Mouse (Mus musculus) stomach, postnatal 0 days (tissue): Measurements from ENCODE around the gene Calcb. TPM values are rescaled to one million over a fixed set of nuclear protein-coding genes. Genes with fewer than 3 reads are reported as not detected.

ENCODE experiments used
- ATAC-seq: fragments of 200-750 bp; cut with Nextera tagmentation; 2 replicates; pipeline ENCODE4 v1.8.0; 2017; ENCODE audit not compliant: low FRiP score, low TSS enrichment
- DNase-seq: peaks from one replicate; pipeline ENCODE4 v3.0.0-alpha.2; 2016; ENCODE audit warnings: low spot score
- H3K27ac ChIP-seq: fragments of 300-500 bp; sonication (generic); replicated peaks from 2 replicates; pipeline ENCODE4 v1.5.1; 2014; ENCODE audit warnings: mild to moderate bottlenecking, control low read depth
- H3K27me3 ChIP-seq: fragments of 300-500 bp; sonication (generic); 2 replicates; pipeline ENCODE4 v1.6.1; 2014; ENCODE audit warnings: low read length; ENCODE audit not compliant: control insufficient read depth, insufficient read depth
- H3K36me3 ChIP-seq: fragments of 300-500 bp; sonication (generic); 2 replicates; pipeline ENCODE4 v1.6.1; 2014; ENCODE audit warnings: low read length, mixed read lengths; ENCODE audit not compliant: control insufficient read depth, insufficient read depth
- H3K4me1 ChIP-seq: fragments of 300-500 bp; sonication (generic); replicated peaks from 2 replicates; pipeline ENCODE4 v1.6.1; 2014; ENCODE audit warnings: antibody characterized with exemption; ENCODE audit not compliant: control insufficient read depth, insufficient read depth
- H3K4me2 ChIP-seq: fragments of 300-500 bp; sonication (generic); replicated peaks from 2 replicates; pipeline ENCODE4 v1.6.1; 2014; ENCODE audit warnings: low read depth, mild to moderate bottlenecking, control low read depth, moderate library complexity
- H3K4me3 ChIP-seq: fragments of 300-500 bp; sonication (generic); 2 replicates; pipeline ENCODE4 v1.5.1; 2014; ENCODE audit warnings: low read depth, low read length, control low read depth
- H3K9ac ChIP-seq: fragments of 300-500 bp; sonication (generic); 2 replicates; pipeline ENCODE4 v1.6.1; 2014; ENCODE audit warnings: mild to moderate bottlenecking, low read length, control low read depth, mixed read lengths
- H3K9me3 ChIP-seq: fragments of 300-500 bp; sonication (generic); 2 replicates; pipeline ENCODE4 v1.6.1; 2016; ENCODE audit warnings: low read length; ENCODE audit not compliant: control insufficient read depth
- CTCF ChIP-seq: IDR thresholded peaks from 2 replicates; pipeline ENCODE4 v1.5.1; 2016; ENCODE audit warnings: antibody characterized with exemption, low read depth, mild to moderate bottlenecking, moderate library complexity
- EP300 ChIP-seq: optimal IDR thresholded peaks from 2 replicates; pipeline ENCODE3; 2016; ENCODE audit warnings: antibody characterized with exemption
- whole genome bisulfite sequencing: fragments of 180-500 bp; shearing (Covaris S2); extraction: QIAGEN DNeasy Blood & Tissue Kit; methylation state at CpG from one replicate; pipeline ENCODE4 v1.1.7; 2014; 5-methylcytosine and 5-hydroxymethylcytosine counted together
- polyA plus RNA-seq: library from polyadenylated mRNA; unstranded; fragments of >200 nt; fragmentation: Nextera tagmentation; extraction: Ambion mirVana; gene quantifications from 2 replicates; pipeline ENCODE4 v1.2.1, GENCODE M21; 2015

The Calcb gene
- polyA plus RNA-seq, 1 experiment from 2014 or later, result 3.7 TPM

- H3K9ac ChIP-seq, result no peak overlapping the region
- no peaks in the 10 kb centered on the region for H3K4me1 ChIP-seq
- no peaks in the 10 kb centered on the region for H3K9me3 ChIP-seq
- no peaks in the 10 kb centered on the region for H3K36me3 ChIP-seq
- no peak for TF ChIP-seq EP300
- no peak for TF ChIP-seq CTCF
- ATAC-seq (no peak), DNase-seq (no peak)
- 90% methylated on average over 3 of the region's 3 CpGs for WGBS
- H3K4me3 ChIP-seq, result no peak overlapping the region
- H3K27me3 ChIP-seq, result no peaks in the 10 kb centered on the region
- H3K27ac ChIP-seq, result no peak overlapping the region
- no peak overlapping the region for H3K4me2 ChIP-seq
Measured at GRCm38 (mm10) chr7:114770586-114770985, 52.1 kb downstream of the Calcb start.

GRCm38 (mm10) chr7:114771801-114772200 is 53.4 kb downstream of the Calcb start:
- no peak overlapping the region for H3K27ac ChIP-seq
- H3K4me2 ChIP-seq, result no peak overlapping the region
- H3K9ac ChIP-seq, result no peak overlapping the region
- H3K9me3 ChIP-seq, result no peaks in the 10 kb centered on the region
- no peak for TF ChIP-seq CTCF
- TF ChIP-seq EP300, result no peak
- DNase-seq (no peak), ATAC-seq (no peak)
- no peaks in the 10 kb centered on the region for H3K4me1 ChIP-seq
- H3K36me3 ChIP-seq, result no peaks in the 10 kb centered on the region
- no peak overlapping the region for H3K4me3 ChIP-seq
- WGBS, result 65% methylated on average over 7 of the region's 7 CpGs
- H3K27me3 ChIP-seq, result no peaks in the 10 kb centered on the region

Other genes with a start within 250 kb of the Calcb start
- gene Cyp2r1, start 155.7 kb upstream of the Calcb start, polyA plus RNA-seq, result 3.3 and 3.4 TPM in 2 replicates
- 1.1 and 1.2 TPM in 2 replicates for gene Calca, start 82.3 kb upstream of the Calcb start, polyA plus RNA-seq
- gene Insc, start 25.1 kb downstream of the Calcb start, polyA plus RNA-seq, result 11.2 and 15.8 TPM in 2 replicates